Comparison of ENCODE assay signal across 8 mouse cellular contexts in the genomic region with DNA sequence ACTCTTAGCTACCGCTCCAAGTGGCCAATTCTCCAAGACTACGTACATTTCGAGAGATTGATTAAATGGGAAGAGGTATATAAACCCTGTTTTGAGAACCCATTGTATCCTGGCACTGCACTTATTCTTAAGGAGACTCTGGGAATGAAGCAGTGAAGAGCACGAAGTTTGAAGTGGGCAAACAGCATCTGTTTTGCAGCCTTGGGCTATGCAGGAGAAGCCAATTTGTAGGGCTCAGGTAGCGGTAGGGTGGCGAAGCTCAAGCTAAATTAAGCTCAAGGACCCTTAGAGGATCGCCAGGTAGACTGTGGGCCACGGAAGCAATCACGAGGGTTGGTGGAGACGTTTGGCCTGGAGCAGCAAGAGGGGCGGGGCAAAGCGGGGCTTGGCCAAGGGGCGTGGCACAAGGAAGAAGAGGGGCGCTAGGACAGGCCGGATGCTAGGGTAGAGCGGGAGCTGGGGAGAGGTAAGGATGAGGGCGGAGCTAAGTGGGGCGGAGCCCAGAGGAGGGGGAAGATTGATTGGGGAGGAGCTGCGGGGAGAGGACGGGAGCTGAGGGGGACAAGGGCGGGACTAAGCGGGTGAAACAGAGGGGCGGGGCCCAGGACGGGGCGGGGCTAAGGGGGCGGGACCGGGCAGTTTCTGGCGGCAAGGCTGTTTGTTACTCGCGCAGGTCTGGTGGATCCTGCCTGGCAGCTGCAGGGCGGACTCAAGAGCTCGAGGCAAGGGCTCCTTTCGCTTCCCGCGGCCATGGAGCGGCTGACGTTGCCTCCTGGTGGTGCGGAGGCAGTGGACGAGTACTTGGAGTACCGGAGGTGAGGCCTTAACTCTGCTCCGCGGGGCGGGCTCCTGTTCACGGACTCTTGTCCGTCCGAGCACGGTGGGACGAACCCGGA. TPM values are rescaled to one million over a fixed set of nuclear protein-coding genes. Genes with fewer than 3 reads are reported as not detected.
A peak's percentile ranks its signal among the peaks of the same experiment; 100 is the strongest.
DNase-seq lines count a peak whose midpoint lies in the region; ATAC-seq and TF ChIP-seq lines count a peak whose summit lies in the region.

TSS of gene Fam221a (plus strand) at position 581 of the 896 bp plus-strand sequence.

- H3K4me2 ChIP-seq in forebrain, embryonic 13.5 days = peak within 1 kb of the TSS; percentile 88
- H3K4me2 ChIP-seq in neural tube, embryonic 15.5 days = peak within 1 kb of the TSS; percentile 95

- H3K9ac ChIP-seq in forebrain, embryonic 13.5 days = peak within 1 kb of the TSS; percentile 68
- H3K9ac ChIP-seq in neural tube, embryonic 15.5 days (replicated peaks) = peak within 1 kb of the TSS; percentile 61

- TF ChIP-seq CTCF in E14TG2a.4 (conservative IDR thresholded peaks at IDR 0.05; ENCODE audit: low read length) = no peak

- peak within 1 kb of the TSS; percentile 78 for H3K4me3 ChIP-seq in E14TG2a.4 (replicated peaks; ENCODE audit: low read length)
- H3K4me3 ChIP-seq in forebrain, embryonic 13.5 days = peak within 1 kb of the TSS; percentile 55
- peak within 1 kb of the TSS; percentile 64 for H3K4me3 ChIP-seq in neural tube, embryonic 15.5 days (replicated peaks)

- peak; percentile 85 for DNase-seq in c-Kit-positive CD71-positive TER-119-positive erythroid progenitor cells, embryonic 14.5 days (ENCODE audit: low spot score)
- peak; percentile 74 to 81 for DNase-seq in heart, postnatal 14 days
- peak; percentile 64 for DNase-seq in layer of hippocampus, adult 11-12 months (ENCODE audit: low spot score)
- peak; percentile 97 to 98 for DNase-seq in lung, adult 18-20 months
- DNase-seq in testis, postnatal 14 days (ENCODE audit: low spot score) = peak; percentile 92

- H3K36me3 ChIP-seq in E14TG2a.4 (ENCODE audit: insufficient read depth, low read length) = no peaks in the 10 kb centered on the region
- no peaks in the 10 kb centered on the region for H3K36me3 ChIP-seq in forebrain, embryonic 13.5 days (ENCODE audit: poor library complexity, severe bottlenecking)
- no peaks in the 10 kb centered on the region for H3K36me3 ChIP-seq in neural tube, embryonic 15.5 days

- peak; percentile 97 for ATAC-seq in forebrain, embryonic 13.5 days
- ATAC-seq in neural tube, embryonic 15.5 days (ENCODE audit: low FRiP score) = peak; percentile 98

- peaks cover 35% of the 10 kb centered on the region for H3K4me1 ChIP-seq in E14TG2a.4 (replicated peaks; ENCODE audit: low read depth, low read length)
- peaks cover 14% of the 10 kb centered on the region for H3K4me1 ChIP-seq in forebrain, embryonic 13.5 days
- H3K4me1 ChIP-seq in neural tube, embryonic 15.5 days = peaks cover 11% of the 10 kb centered on the region

- intact Hi-C loops in heart, postnatal 14 days (cut with DNase I) = loop anchor here (2.0 kb wide), 1 partner anchor 47 kb away; no protein-coding TSS in a partner anchor

- no peaks in the 10 kb centered on the region for H3K9me3 ChIP-seq in E14TG2a.4 (ENCODE audit: low read length)
- H3K9me3 ChIP-seq in forebrain, embryonic 13.5 days (replicated peaks) = no peaks in the 10 kb centered on the region
- no peaks in the 10 kb centered on the region for H3K9me3 ChIP-seq in neural tube, embryonic 15.5 days (replicated peaks)

- no peak within 1 kb of the TSS; the same call in 1 of the 2 replicates for H3K27ac ChIP-seq in forebrain, embryonic 13.5 days
- peak within 1 kb of the TSS; percentile 75 for H3K27ac ChIP-seq in neural tube, embryonic 15.5 days (replicated peaks)

- peaks cover 14% of the 10 kb centered on the region for H3K27me3 ChIP-seq in E14TG2a.4 (ENCODE audit: insufficient read depth, low read length)
- no peaks in the 10 kb centered on the region for H3K27me3 ChIP-seq in forebrain, embryonic 13.5 days
- H3K27me3 ChIP-seq in neural tube, embryonic 15.5 days (replicated peaks) = no peaks in the 10 kb centered on the region

- 4% methylated on average over 47 of the region's 49 CpGs for WGBS in forebrain, embryonic 13.5 days
- 3% methylated on average over 46 of the region's 49 CpGs for WGBS in neural tube, embryonic 15.5 days

RNA-seq across cellular contexts. Expression of gene Fam221a, which starts in this region (rescaled TPM):
- polyA plus RNA-seq in forebrain, embryonic 13.5 days (2015; fragmentation: Nextera tagmentation; extraction: Ambion mirVana) = 4.2 and 7.0 TPM in 2 replicates
- under 1 TPM; 0.51 to 0.79 TPM for total RNA-seq in heart, postnatal 14 days (2021)
- polyA plus RNA-seq in neural tube, embryonic 15.5 days (2015; fragmentation: Nextera tagmentation; extraction: Ambion mirVana) = 5.4 and 6.3 TPM in 2 replicates

Comparison
In these comparisons a context has a peak if more than half of its experiments do, and no peak if none do; other contexts are left out.
1. Peak in DNase-seq in heart, postnatal 14 days; RNA of the gene not detected or under 1 TPM.